Mouse (Mus musculus): Measurements from ENCODE around the gene C2cd5. TPM values are rescaled to one million over a fixed set of nuclear protein-coding genes. Genes with fewer than 3 reads are reported as not detected.
A peak's percentile ranks its signal among the peaks of the same experiment; 100 is the strongest.
"Not testable (repeated sequence)": the region's sequence is repeated elsewhere in the genome, so short reads cannot be mapped to it uniquely, and the experiment has no call there.

The C2cd5 gene
- polyA plus RNA-seq, 1 experiment from 2014 or later = 9.0 TPM

- Histone ChIP-seq H3K4me2 (replicated peaks; ENCODE audit: low read depth, low read length) (no peak overlapping the region), H3K4me3 (ENCODE audit: low read depth, low read length) (no peak overlapping the region), H3K36me3 (ENCODE audit: insufficient read depth, low read length) (no peaks in the 10 kb centered on the region; the same call in 1 of the 2 replicates), H3K9ac (replicated peaks; ENCODE audit: low read depth) (no peak overlapping the region), H3K9me3 (ENCODE audit: low read length) (no peaks in the 10 kb centered on the region), H3K27me3 (replicated peaks; ENCODE audit: insufficient read depth, low read length) (no peaks in the 10 kb centered on the region), H3K4me1 (ENCODE audit: insufficient read depth, low read depth, low read length) (no peaks in the 10 kb centered on the region), H3K27ac (ENCODE audit: low read length) (no peak overlapping the region)
- no peak for TF ChIP-seq EP300 (IDR thresholded peaks at IDR 0.05)
- TF ChIP-seq CTCF (IDR thresholded peaks at IDR 0.05) = no peak
- DNase-seq (ENCODE audit: low spot score) = no peak
- ATAC-seq = no peak
- 91% methylated on average over 15 of the region's 15 CpGs for WGBS
These were observed 87.3 kb downstream of the C2cd5 start for GRCm38 (mm10) chr6:143012513-143013215.

- Histone ChIP-seq H3K4me1 (ENCODE audit: insufficient read depth, low read depth, low read length) (no peaks in the 10 kb centered on the region), H3K27ac (ENCODE audit: low read length) (no peak overlapping the region), H3K27me3 (replicated peaks; ENCODE audit: insufficient read depth, low read length) (no peaks in the 10 kb centered on the region), H3K4me3 (ENCODE audit: low read depth, low read length) (no peak overlapping the region), H3K36me3 (ENCODE audit: insufficient read depth, low read length) (no peaks in the 10 kb centered on the region; the same call in 1 of the 2 replicates), H3K9me3 (ENCODE audit: low read length) (no peaks in the 10 kb centered on the region; the same call in 1 of the 2 replicates), H3K4me2 (replicated peaks; ENCODE audit: low read depth, low read length) (no peak overlapping the region), H3K9ac (replicated peaks; ENCODE audit: low read depth) (no peak overlapping the region)
- DNase-seq (ENCODE audit: low spot score) = no peak
- TF ChIP-seq EP300 (IDR thresholded peaks at IDR 0.05) = no peak
- TF ChIP-seq CTCF (IDR thresholded peaks at IDR 0.05) = no peak
- 74% methylated on average over 5 of the region's 5 CpGs for WGBS
- ATAC-seq = no peak
These were observed 91.1 kb downstream of the C2cd5 start for GRCm38 (mm10) chr6:143008865-143009264.

DNA sequence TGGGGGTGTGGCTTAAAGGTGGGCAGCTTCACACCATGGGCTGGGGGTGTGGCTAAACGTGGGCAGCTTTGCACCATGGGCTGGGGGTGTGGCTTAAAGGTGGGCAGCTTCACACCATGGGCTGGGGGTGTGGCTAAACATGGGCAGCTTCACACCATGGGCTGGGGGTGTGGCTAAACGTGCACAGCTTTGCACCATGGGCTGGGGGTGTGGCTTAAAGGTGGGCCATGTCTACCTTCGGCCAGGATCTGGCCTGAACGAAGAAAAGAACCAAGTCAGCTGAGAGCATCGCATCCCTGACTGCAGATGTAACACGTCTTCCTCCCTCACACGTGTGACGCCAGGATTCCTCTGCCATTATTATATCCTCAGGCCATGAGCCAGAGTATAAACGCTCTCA, 94.7 kb downstream of the C2cd5 start:
- not testable (repeated sequence) for DNase-seq (ENCODE audit: low spot score); H3K27ac ChIP-seq (ENCODE audit: low read length); H3K4me2 ChIP-seq (replicated peaks; ENCODE audit: low read depth, low read length); H3K9ac ChIP-seq (replicated peaks; ENCODE audit: low read depth); H3K4me3 ChIP-seq (ENCODE audit: low read depth, low read length); H3K36me3 ChIP-seq (ENCODE audit: insufficient read depth, low read length); ATAC-seq; H3K4me1 ChIP-seq (ENCODE audit: insufficient read depth, low read depth, low read length); H3K27me3 ChIP-seq (replicated peaks; ENCODE audit: insufficient read depth, low read length); H3K9me3 ChIP-seq (ENCODE audit: low read length)
- 90% methylated on average over 9 of the region's 9 CpGs for WGBS

GRCm38 (mm10) chr6:143004801-143005200, 95.1 kb downstream of the C2cd5 start:
- H3K27ac ChIP-seq (ENCODE audit: low read length) = no peak overlapping the region
- no peaks in the 10 kb centered on the region; the same call in 1 of the 2 replicates for H3K9me3 ChIP-seq (ENCODE audit: low read length)
- H3K4me1 ChIP-seq (ENCODE audit: insufficient read depth, low read depth, low read length) = no peaks in the 10 kb centered on the region
- TF ChIP-seq CTCF (IDR thresholded peaks at IDR 0.05) = no peak
- TF ChIP-seq EP300 (IDR thresholded peaks at IDR 0.05) = no peak
- H3K27me3 ChIP-seq (replicated peaks; ENCODE audit: insufficient read depth, low read length) = no peaks in the 10 kb centered on the region
- no peak overlapping the region for H3K4me2 ChIP-seq (replicated peaks; ENCODE audit: low read depth, low read length)
- no peak overlapping the region for H3K9ac ChIP-seq (replicated peaks; ENCODE audit: low read depth)
- no peaks in the 10 kb centered on the region for H3K36me3 ChIP-seq (ENCODE audit: insufficient read depth, low read length)
- no peak overlapping the region for H3K4me3 ChIP-seq (ENCODE audit: low read depth, low read length)
- no peak for DNase-seq (ENCODE audit: low spot score)
- 63% methylated on average over 9 of the region's 9 CpGs for WGBS
- ATAC-seq = no peak

- Histone ChIP-seq H3K4me2 (replicated peaks; ENCODE audit: low read depth, low read length) (no peak overlapping the region), H3K4me1 (ENCODE audit: insufficient read depth, low read depth, low read length) (no peaks in the 10 kb centered on the region), H3K27ac (ENCODE audit: low read length) (no peak overlapping the region), H3K4me3 (ENCODE audit: low read depth, low read length) (no peak overlapping the region), H3K9me3 (ENCODE audit: low read length) (no peaks in the 10 kb centered on the region), H3K9ac (replicated peaks; ENCODE audit: low read depth) (no peak overlapping the region), H3K27me3 (replicated peaks; ENCODE audit: insufficient read depth, low read length) (no peaks in the 10 kb centered on the region), H3K36me3 (ENCODE audit: insufficient read depth, low read length) (no peaks in the 10 kb centered on the region)
- TF ChIP-seq CTCF (IDR thresholded peaks at IDR 0.05) (no peak), EP300 (IDR thresholded peaks at IDR 0.05) (no peak)
- 38% methylated on average over 12 of the region's 12 CpGs for WGBS
- ATAC-seq = no peak; the same call in 1 of the 2 replicates
- DNase-seq (ENCODE audit: low spot score) = peak; percentile 11
These were observed 101.5 kb downstream of the C2cd5 start for GRCm38 (mm10) chr6:142998221-142998999.

DNA sequence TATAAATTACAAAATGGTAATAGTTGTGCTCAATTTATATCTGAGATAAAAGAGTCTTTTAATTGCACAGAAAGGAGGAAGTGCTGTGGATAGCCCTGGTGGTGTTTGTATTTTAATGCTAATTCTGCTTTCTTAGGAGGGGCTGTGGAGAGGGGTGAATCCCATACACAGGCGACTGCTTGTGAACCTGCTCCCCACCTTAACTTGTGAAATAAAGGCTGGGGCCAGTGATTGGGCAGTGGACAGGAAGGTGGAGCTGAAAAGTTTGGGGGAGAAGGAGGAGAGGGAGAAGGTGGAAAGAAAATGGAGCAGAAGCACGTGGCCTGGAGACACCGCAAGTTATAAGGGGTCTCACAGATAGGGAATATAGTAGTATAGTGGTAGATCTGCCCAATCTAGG, 103.1 kb downstream of the C2cd5 start:
- no peaks in the 10 kb centered on the region for H3K4me1 ChIP-seq (ENCODE audit: insufficient read depth, low read depth, low read length)
- no peaks in the 10 kb centered on the region for H3K36me3 ChIP-seq (ENCODE audit: insufficient read depth, low read length)
- no peaks in the 10 kb centered on the region for H3K9me3 ChIP-seq (ENCODE audit: low read length)
- ATAC-seq (no peak), DNase-seq (ENCODE audit: low spot score) (no peak)
- no peaks in the 10 kb centered on the region for H3K27me3 ChIP-seq (replicated peaks; ENCODE audit: insufficient read depth, low read length)
- no peak overlapping the region for H3K4me3 ChIP-seq (ENCODE audit: low read depth, low read length)
- TF ChIP-seq EP300 (IDR thresholded peaks at IDR 0.05) (no peak), CTCF (IDR thresholded peaks at IDR 0.05) (no peak)
- 85% methylated on average over 3 of the region's 3 CpGs for WGBS
- no peak overlapping the region for H3K27ac ChIP-seq (ENCODE audit: low read length)
- H3K9ac ChIP-seq (replicated peaks; ENCODE audit: low read depth) = no peak overlapping the region
- H3K4me2 ChIP-seq (replicated peaks; ENCODE audit: low read depth, low read length) = no peak overlapping the region

Data from lung, postnatal 0 days (tissue).